Mouse (Mus musculus) WW6 (cell line): ENCODE measurements around the gene Dnajb3.

ENCODE experiments used
- DNase-seq: peaks from one replicate; pipeline ENCODE4 v3.0.0-alpha.2; 2013; ENCODE audit warnings: low read depth, low spot score

Dnajb3 gene

DNA sequence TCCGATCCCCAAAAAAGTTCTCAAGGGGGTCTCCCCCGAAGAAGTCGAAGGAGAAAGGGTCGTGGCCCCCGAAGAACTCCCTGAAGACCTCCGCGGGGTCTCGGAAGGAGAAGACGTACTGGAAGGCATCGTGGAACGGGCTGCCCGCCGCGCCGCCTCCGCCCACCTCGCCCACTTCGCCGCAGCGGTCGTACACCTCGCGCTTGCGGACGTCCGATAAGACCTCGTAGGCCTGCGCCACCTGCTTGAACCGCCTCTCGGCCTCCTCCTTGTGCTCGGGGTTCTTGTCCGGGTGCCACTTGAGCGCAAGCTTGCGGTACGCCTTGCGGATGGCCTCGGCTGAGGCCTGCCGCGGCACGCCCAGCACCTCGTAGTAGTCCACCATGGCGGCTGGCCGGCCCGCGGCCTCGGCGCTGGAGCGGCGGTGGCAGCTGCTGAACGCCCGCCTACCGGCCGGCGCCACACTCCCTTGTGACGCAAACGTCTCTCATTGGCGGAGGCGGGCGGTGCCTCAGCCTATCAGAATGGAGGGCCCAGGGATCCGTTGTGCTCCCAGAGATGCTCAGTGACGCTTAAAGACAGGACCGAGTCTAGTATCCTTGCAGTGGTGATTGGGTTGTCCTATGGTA, at the start of gene Dnajb3:
Gene Dnajb3 (minus strand): TSS at position 489 of the 629 bp plus-strand sequence.
- DNase-seq, result no peak

DNA sequence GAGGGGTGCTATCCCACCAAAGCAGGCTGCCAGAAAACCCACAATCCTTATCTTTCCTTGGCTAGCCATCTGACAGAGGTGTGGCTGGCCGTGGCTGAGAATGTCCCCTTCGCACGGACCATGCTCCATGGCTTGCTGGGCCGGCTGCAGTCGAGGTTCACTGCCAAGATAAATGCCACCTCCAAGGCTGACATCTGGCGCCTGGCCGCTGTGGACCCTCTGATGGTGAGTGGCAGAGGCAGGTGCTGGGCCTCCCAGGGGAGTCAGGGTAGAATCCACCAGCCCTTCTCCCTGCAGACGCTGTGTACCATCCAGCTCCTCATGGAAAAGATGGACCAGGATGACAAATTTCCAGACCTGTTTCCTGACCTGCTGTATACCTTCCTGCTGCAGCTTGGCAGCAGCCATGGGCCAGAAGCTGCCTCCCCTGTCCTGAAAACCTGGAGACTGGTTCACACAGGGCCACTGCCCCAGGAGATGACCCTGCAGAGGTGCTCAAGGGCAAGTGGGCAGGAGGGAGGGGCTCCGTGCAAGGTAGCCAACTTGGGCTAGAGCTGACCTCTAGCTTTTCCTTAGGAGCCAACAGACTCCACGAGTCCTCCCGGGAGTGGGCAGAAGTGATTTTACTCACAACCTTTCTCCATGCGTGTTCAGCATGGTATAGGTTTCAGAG, 49.3 kb upstream of the Dnajb3 start:
- DNase-seq, result no peak

DNA sequence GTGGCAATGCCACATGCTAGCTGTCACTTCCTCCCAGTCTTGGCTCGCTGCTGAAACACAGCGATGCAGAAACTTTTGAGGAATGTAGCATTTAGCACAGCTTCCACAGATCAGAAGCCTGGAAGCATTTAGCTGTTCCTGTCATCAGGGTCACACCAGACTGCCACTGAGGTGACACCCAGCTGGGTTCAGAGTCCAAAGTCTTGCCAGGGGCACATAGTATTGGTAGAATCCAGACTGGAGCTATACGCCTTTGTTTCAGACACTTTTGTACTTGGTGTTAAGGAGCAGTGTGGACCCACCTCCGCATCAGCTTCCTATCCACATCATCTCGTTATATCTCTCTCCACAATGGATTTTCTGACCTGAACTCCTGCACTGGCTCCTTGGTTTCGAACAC, 48.0 kb upstream of the Dnajb3 start:
- DNase-seq, result no peak

DNA sequence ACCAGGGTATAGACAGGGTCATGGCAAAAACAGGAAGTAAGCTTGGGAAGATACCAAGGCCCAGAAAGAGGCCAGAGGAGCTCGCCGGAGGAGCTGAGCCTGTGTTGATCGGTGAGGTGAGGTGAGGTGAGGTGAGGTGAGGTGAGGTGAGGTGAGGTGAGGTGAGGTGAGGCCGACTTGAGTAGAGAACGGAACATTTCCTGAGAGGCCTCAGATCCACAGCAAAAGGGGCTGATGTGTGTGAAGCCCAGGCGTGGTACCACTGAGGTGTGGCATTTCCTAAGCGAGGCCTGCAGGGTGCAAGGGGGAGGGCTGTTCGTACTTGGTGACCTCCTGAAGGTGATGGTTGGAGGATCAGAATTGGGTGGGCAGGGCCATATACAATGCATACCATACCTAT, 47.5 kb upstream of the Dnajb3 start:
- no peak for DNase-seq

DNA sequence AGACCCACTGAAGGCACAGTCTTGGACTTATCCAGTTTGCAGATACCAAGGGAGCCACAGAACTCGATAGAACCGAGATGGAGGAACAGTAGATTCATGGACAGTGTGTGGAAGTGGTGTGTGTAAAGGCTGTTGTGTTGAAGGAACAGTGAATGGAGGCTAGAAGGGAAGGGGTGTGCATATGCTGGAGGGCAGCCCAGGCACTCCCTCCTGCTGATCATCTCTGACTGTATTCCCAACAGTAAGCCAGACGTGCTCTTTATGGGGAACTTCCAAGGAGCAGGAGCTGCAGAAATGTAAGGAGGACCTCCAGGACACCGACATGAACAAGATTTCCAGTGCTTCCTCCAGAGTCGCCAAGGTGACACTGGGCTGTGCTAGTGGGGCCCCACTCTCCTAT, 44.4 kb upstream of the Dnajb3 start:
- no peak for DNase-seq

DNA sequence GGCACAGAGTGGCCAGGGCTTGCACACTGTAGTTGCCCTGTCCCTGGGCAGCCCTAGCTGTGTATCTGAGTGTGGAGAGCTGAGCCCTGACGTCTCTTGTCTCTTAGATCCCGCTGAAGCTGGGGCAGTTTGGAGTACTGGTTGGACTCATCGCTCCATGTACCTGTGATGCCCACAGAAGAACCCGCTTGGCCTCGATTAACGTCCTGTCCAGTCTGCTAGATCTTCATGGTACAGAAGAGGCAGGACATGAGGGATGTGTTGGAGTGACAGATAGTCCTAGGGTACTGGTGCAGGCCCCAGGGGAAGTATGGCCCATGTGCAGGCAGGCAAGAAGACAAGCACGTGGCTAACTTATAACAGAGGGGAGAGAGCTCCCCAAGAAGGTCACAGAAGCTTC, 44.0 kb upstream of the Dnajb3 start:
- no peak for DNase-seq

DNA sequence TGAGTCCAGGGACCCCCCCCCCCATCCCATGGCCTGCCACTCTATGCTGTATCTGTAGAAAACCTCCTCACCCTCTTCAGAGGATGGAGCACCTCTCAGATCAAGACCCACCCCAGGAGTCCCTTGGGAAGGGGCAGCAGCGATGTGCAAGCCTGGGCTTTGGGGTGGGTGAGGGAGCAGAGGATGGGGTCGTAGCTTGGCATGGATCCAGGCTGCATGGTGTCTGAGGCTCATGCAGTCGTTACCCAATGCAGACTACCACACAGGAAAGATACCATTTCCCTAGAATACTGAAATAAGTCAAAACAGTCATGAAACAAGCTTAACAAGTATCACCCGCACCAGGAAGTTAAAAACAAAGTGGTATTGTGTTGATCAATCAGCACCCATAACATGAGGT, 43.1 kb upstream of the Dnajb3 start:
- DNase-seq, result no peak

DNA sequence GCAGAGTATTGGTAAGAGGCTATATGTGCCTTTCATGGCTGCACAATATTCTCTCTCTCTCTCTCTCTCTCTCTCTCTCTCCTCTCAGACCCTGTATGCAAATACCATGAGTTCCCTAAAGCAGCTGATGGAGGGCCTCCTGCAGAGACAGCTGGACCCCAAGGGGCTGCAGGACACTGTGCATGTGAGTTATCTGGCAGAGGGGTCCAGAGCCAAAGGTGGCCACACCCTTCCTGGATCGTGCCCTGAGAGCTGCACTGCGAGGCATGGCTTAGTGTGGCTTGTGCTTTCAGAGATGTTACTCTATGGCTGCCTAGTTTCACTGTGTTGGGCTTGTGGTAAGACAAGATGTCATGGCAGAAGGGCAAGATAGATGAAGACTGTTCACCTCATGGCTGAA, 42.1 kb upstream of the Dnajb3 start:
- DNase-seq, result no peak

DNA sequence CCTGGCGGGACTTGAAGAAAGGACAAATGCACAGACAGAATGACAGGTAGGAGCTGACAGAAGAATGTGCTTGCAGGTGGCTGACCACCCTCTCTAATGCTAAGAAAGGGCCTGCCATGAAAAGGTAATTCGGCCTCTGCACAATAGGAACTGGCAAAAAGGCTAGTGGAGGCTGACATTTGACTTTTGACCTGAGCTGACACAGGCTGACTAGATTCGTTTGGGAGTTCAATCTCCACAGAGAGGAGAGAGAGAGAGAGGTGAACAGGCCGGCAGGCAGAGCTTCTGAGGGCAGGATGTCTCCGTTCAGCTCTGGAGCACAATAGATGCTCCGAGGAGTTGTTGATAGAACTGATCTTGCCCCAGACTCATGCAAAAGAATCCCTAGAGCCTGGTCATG, 40.8 kb upstream of the Dnajb3 start:
- DNase-seq, result no peak

DNA sequence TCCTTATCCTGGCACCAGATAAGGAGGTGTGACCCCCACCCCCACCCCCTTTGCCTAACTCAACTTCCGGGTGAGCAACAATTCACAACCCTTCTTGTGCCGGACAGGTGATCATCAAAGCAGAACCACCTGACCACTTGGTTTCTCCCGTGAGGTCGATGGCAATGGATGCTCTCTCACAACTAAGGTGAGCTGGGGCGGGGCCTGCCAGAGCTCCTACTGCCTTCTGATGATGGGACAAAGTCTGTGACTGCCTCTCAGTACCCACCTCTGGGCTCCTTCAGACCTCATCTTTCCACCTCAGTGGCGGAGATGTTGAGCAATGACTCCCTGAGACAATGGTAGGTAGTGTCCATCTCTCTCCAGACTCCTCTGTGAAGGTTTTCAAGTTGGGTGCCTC, 40.3 kb upstream of the Dnajb3 start:
- DNase-seq, result no peak

DNA sequence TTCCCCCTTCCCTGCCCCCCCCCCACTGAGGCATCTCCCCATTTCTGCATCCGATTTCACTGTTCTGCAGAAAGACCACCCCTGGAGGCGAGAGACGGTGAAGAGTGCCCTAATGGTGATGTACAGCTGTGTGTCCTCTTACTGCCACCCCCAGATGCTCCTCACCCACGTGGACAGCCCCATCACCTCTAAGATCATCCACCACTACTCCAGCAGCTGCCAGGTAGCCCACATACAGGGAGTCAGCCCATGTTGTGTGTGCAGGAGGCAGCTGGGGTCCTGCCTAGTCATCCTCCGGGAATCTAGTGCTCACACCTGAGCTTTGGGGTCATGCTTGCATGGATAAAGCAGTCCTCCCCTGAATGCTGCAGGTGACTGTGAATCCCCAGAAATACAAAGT, 38.3 kb upstream of the Dnajb3 start:
- no peak for DNase-seq

DNA sequence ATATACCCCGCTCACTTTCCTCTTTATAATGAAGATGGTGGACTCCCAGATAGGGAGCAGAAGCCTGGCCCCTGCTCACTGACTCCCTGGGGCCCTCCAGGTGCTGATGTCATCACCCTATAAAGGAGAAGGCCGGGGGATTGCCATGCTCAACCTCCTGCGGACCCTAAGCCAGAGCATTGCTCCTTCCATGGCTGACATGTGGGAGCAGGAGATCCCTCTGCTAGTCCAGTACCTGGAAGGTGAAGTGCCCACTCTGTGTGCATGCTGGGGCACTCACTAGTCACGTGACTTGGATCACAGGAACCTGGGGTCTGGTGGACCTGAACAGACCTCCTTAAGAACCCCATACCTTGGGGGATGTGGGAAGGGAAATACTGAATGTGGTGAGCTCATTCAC, 35.0 kb upstream of the Dnajb3 start:
- no peak for DNase-seq

DNA sequence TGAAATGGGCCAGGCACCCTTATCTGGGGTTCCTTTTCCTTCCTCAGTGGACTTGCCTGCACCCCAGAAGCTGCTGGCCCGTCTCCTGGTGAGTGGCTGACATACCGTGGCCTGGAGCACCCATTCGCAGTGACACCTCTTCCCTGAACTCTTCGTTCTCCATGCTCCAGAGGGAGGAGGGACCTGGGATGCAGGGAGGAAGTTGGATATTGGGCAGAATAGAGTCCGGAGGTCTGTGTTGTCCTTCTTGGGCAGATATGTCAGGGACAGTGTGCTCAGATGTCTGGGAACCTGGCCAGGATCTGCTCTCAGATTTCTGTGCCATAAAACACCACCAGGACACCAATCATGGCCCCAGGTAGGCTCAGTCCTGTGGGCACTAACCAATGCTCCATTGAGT, 34.5 kb upstream of the Dnajb3 start:
- no peak for DNase-seq

DNA sequence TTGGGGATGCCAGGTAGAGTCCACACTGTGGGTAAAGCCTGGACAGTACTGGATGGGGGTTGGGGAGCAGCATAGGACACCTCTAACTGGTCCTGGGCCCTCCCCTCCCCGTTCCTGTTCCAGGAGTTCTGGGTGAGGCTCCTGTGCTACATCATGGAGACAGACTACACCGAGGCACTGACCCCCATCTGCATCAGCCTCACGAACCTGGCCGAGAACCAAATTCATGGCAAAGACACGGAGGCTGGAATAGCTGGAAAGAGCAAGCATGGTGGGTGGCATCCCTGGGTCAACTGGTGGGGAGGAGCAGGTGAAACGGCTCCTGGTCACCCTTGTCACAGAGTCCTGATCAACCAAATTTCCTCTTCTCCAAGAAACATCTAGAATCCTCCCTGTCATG, 33.2 kb upstream of the Dnajb3 start:
- no peak for DNase-seq

DNA sequence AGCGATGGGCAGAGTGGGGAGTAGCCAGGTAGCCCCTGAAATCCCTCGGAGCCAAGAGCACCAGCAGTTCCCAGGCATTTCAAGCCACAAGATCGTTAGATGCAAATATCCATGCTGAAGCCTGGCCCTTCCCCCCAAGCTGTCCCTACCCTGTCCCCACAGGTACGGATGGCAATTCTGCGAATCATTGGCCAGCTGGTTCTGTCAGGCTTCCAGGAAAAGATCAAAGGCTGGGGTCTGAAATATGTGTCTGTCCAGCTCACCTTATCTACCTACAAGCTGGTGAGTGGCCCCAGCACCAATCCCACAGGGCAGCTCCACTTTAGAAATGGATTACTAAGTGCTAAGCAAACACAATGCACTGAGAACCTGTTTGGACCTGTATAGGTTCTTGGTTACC, 31.7 kb upstream of the Dnajb3 start:
- DNase-seq, result no peak

DNA sequence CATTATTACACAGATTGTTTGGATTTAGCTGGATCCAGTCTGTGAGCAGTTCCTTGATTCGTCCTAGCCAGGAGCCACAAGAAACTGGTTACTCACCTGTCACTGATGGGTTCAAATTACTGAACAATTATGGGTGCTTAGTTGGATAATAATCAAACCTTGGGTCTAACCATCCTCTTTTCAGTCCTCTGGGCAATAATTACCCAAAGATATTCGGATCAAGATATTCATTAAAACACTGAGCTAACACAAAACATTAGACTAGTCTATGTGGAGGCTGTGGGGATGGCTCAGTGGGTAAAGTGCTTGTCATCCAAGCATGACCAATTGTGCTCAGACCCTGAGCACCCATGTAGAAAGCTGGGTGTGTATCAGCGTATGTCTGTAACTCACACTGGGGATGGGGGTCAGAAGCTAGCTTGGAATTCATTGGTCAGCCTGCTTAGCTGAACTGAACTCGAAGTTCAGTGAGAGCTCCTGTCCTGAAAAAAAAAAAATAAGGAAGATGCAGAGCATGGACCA, 30.4 kb upstream of the Dnajb3 start:
- DNase-seq, result no peak

DNA sequence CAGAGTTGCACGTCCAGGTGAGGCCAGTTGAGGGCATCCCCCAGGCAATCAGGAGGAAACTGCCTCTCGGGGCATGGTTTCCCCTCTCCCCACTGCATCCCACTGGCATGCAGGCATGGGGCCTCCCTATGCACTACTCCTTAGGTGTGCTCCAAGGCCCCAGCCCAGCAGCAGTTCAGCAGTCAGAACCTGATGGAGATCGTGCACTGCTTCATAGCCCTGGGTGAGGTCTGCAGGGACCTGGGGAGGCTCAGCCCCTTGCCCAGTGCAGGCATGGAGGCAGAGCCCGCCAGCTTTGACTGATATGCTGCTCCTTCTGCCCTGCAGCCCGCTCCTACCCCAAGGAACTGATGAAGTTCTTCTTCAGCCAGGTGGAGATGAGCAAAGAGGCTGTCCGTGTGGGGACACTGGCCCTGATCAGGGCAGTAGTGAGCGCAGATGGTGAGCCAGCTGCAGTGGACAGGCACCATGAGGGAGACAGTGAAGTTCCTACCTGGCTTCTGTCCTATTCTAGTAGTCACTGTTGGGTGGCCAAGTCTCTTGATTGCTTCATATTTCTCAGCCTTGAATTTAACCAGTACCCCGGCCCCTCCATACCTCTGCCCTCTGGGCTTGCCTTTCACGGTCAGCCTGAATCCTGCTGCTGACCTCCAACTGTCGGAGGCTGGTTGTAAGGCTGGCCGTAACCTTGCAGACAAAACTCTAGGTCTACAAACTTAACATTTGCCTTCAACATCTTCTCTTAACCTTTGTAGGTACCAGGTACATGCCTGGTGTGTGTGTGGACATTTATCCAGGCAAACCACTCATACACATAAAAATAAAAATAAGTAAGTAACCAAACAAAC, 29.7 kb upstream of the Dnajb3 start:
- no peak for DNase-seq

DNA sequence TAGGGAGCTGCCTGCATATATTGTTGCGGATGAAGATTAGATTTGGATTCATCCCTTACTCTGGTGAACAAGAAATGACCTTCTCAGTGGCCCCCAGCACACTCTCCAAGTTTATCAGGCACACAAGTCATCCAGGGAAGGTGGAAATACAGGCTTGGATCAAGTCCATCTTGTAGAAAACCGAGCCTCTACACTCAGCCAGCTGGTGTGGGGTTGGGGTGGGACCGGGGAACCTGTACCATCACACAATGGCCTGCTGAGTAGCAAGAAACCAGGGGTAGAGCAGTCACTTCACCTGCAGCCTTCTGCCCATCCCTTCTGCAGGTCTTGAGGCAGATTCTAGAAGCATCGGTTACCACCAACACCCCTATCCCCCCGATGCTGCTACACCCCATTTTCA, 29.1 kb upstream of the Dnajb3 start:
- no peak for DNase-seq

DNA sequence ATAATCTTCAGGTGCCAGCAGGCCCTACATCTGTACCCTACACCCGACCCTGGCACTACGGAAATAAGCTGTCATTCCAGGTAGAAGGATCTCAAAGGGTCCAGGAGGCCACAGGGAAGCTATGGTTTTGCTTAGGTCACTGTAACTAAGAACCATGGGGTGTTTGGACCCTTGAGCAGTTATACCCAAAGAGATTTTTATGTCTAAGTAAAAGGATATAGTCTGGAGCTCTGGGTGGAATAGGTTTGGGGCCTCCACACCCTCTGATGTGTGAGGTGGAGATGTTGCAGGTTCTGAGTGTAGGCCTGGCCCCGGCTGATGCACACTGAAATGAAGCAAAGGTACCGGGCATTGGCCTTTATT, 28.6 kb upstream of the Dnajb3 start:
- DNase-seq, result no peak

DNA sequence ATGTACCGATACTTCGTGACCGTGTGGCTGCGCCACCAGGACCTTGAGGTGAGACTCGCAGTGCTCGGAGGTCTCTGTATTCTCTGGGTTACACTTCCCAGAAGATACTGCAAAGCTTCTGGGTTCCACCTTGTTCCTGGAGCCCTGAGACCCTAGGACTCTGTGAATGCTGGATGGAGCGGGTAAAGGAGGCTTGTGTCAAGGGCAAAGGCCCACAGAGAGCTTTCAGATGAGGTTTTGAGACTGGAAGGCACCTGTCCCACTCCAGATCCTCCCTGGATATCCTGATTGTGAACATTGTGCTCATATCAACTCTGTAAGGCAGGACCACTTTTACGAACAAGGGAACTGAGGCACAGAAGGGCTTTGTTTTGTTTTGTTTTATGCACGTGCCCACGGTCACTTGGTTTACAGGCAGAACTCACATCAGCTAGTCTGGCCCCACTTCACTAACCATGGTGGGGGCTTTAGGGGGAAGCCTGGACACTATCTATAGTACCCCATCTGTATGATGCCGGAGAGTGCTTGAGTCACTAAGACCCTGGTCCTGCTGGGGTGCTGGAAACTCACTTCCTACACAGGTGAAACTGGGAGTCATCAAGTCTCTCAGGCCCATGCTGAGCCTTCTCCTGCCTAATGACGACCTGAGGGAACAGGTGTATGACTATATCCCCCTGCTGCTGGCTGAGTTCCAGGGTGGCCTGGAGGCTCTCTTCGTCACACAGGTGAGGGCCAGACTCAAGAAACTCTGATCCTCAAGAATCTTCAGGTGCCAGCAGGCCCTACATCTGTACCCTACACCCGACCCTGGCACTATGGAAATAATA, 28.1 kb upstream of the Dnajb3 start:
- no peak for DNase-seq

DNA sequence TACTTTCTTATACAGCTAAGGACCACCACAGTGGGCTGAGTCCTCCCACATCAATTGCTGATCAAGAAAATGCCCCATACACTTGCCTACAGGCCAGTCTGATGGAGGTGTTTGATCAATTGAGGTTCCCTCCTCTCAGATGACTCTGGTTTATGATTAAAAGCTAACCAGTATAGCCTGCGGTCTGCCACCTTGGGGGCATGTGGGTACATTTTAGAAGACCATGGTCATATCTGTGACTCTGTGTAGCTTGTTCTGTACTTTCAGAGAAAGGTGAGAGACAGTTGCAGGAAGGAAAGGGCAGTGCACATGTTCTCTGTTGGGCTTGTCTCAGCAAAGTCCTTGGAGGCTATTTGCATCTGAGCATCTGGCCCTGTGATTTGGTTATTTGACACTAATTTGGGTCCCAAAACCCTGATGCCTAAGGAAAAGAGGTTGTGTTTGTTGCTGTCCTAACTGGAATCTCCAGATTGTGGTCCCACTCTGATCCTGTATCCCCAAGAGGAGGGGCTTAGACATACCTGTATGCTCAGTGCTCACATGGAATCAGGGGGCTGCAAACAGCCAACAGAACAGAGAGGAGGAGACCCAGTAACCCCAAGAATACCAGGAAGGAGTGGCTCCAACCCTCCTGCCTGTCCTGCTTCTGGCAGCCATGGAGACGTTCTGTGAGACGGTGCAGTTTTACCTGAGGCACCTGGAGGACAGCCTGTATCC, 27.2 kb upstream of the Dnajb3 start:
- no peak for DNase-seq
